Mouse (Mus musculus): ENCODE results near the gene Rlf. TPM values are rescaled to one million over a fixed set of nuclear protein-coding genes. Genes with fewer than 3 reads are reported as not detected.

Gene Rlf
- polyA plus RNA-seq, 2 experiments = 17.7 to 19.5 TPM

DNA sequence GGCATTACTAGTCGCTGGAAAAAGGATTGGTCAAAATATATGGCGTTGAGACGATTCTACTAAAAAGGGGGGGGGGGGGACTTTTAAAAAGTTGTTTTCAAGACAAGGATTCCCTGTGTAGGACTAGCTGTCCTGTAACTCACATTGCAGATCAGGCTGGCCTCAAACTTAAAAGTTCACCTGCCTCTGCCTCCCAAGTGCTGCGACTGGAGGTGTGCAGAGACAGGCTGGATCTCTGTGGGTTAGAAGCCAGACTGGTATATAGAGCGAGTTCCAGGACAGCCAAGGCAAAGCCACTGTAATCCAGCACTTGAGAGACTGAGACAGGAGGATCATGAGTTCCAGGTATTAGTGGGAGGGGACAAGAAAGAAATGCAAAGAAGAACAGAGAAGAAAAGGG, 605 bp upstream of the Rlf start:
- DNase-seq (ENCODE audit: low spot score) = no peak
- ATAC-seq (ENCODE audit: low FRiP score, low read depth) = no peak
- H3K36me3 ChIP-seq (ENCODE audit: control insufficient read depth, insufficient read depth, low read length) = no peaks in the 10 kb centered on the region
- peak overlapping the region; percentile 87 for H3K27ac ChIP-seq (replicated peaks; ENCODE audit: low read depth, low read length)
- peaks cover 13% of the 10 kb centered on the region for H3K4me1 ChIP-seq (ENCODE audit: control insufficient read depth, insufficient read depth, low read length)
- no peak for TF ChIP-seq POLR2A (IDR thresholded peaks at IDR 0.05; ENCODE audit: borderline replicate concordance, extremely low read depth, insufficient read depth, insufficient read length)
- peak overlapping the region; percentile 93 for H3K4me3 ChIP-seq (replicated peaks; ENCODE audit: low read length)
- peak overlapping the region; percentile 98 for H3K9ac ChIP-seq (ENCODE audit: low read depth, low read length, severe bottlenecking)
- H3K4me2 ChIP-seq (replicated peaks; ENCODE audit: low read depth, low read length, severe bottlenecking) = peak overlapping the region; percentile 52
- no peaks in the 10 kb centered on the region for H3K27me3 ChIP-seq (ENCODE audit: control insufficient read depth, insufficient read depth, low read length)
- whole genome bisulfite sequencing = 26% methylated on average over 5 of the region's 5 CpGs
- H3K9me3 ChIP-seq (ENCODE audit: control insufficient read depth, low read length) = no peaks in the 10 kb centered on the region

DNA sequence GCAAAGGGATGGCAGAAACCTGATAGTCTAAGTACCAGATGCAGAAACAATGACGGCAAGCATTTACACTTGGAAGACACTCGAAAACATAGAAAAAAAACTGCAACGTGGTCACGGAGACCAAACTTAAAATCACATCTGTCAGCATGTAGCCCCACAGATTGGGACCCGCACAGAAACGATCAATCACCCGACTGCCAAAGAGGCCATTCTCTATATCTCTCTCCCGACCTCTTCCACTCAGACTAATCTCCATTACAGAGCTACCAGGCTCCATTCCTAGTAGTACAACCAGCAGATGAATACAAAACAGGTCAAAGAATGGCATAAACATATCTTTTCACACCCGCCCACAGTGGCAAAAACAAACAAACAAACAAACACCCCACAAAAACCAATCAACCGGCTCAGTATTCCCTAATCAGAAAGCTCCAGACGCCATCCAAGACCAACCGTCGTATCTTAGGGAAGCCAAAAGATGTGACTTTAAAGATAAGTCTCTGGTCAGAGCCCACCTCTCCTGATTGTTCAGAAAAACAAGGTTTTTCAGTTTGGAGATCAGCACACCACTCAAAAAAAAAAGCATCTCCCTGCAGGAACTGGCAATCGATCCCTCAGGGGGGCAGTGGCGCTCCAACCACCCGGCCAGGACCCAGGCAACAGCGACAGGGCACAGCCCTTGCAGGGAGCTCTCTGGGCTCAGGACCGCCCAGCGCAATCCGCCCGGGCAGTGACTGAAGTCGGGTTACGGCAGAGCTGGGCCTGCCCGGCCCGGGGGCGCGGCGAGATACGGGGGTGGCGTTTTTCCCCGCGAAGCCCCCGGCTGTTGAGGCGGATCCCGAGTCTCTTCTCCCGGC, 720 bp downstream of the Rlf start:
- Histone ChIP-seq H3K4me3 (replicated peaks; ENCODE audit: low read length) (peak overlapping the region; percentile 93), H3K27ac (replicated peaks; ENCODE audit: low read depth, low read length) (peak overlapping the region; percentile 87), H3K4me2 (replicated peaks; ENCODE audit: low read depth, low read length, severe bottlenecking) (peak overlapping the region; percentile 84), H3K9me3 (ENCODE audit: control insufficient read depth, low read length) (no peaks in the 10 kb centered on the region), H3K4me1 (ENCODE audit: control insufficient read depth, insufficient read depth, low read length) (peaks cover 13% of the 10 kb centered on the region), H3K36me3 (ENCODE audit: control insufficient read depth, insufficient read depth, low read length) (no peaks in the 10 kb centered on the region), H3K27me3 (ENCODE audit: control insufficient read depth, insufficient read depth, low read length) (no peaks in the 10 kb centered on the region), H3K9ac (ENCODE audit: low read depth, low read length, severe bottlenecking) (peak overlapping the region; percentile 98)
- peak; percentile 30 for DNase-seq (ENCODE audit: low spot score)
- peak; percentile 80 for ATAC-seq (ENCODE audit: low FRiP score, low read depth)
- 5% methylated on average over 34 of the region's 36 CpGs for WGBS
- TF ChIP-seq POLR2A (IDR thresholded peaks at IDR 0.05; ENCODE audit: borderline replicate concordance, extremely low read depth, insufficient read depth, insufficient read length) = no peak

DNA sequence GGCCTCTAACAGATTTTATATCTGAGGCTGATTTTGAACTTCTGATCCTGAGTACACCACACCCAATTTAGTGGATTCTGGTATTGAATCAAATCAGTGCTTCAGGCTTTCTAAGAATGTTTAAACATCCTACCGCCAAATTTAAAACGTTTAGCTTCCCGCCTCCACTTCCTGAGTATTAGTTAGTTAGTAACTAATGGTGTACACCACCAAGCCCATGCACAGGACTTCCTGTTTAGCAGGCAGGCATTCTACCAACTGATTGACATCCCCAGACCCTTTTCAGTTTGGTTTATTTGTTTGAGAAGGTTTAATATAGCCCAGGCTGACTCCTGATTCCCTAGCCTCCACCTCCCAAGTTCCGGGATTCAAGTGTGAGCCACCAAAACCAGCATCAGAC, 6.0 kb downstream of the Rlf start:
- no peak for TF ChIP-seq POLR2A (IDR thresholded peaks at IDR 0.05; ENCODE audit: borderline replicate concordance, extremely low read depth, insufficient read depth, insufficient read length)
- Histone ChIP-seq H3K4me2 (replicated peaks; ENCODE audit: low read depth, low read length, severe bottlenecking) (no peak overlapping the region), H3K9ac (ENCODE audit: low read depth, low read length, severe bottlenecking) (no peak overlapping the region), H3K4me3 (replicated peaks; ENCODE audit: low read length) (no peak overlapping the region), H3K9me3 (ENCODE audit: control insufficient read depth, low read length) (no peaks in the 10 kb centered on the region), H3K27me3 (ENCODE audit: control insufficient read depth, insufficient read depth, low read length) (no peaks in the 10 kb centered on the region), H3K4me1 (ENCODE audit: control insufficient read depth, insufficient read depth, low read length) (peaks cover 9% of the 10 kb centered on the region), H3K27ac (replicated peaks; ENCODE audit: low read depth, low read length) (no peak overlapping the region), H3K36me3 (ENCODE audit: control insufficient read depth, insufficient read depth, low read length) (no peaks in the 10 kb centered on the region)
- no peak for ATAC-seq (ENCODE audit: low FRiP score, low read depth)
- WGBS = 80% methylated on average over 4 of the region's 4 CpGs
- DNase-seq (ENCODE audit: low spot score) = no peak

DNA sequence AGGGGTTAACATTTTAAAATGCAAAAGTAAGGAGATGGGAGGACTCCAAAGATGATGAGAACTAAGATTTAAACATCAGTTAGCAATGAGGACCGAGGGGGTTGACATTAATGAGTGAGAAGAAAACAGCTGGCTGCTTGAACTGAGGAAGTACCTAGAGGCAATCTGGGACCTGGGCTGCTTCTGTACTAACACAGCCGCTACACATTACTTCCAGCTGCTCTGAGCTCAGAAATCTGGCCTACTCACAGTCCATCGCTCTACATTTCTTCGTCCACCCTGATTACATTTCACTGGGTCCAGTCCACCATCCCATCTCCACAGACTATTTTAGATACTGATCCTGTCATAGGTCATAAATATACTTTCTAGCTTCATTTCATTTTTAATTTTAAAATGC, 17.0 kb downstream of the Rlf start:
- no peak overlapping the region for H3K4me2 ChIP-seq (replicated peaks; ENCODE audit: low read depth, low read length, severe bottlenecking)
- ATAC-seq (ENCODE audit: low FRiP score, low read depth) (no peak), DNase-seq (ENCODE audit: low spot score) (peak; percentile 9)
- H3K4me1 ChIP-seq (ENCODE audit: control insufficient read depth, insufficient read depth, low read length) = no peaks in the 10 kb centered on the region
- WGBS = 52% methylated on average over 4 of the region's 4 CpGs
- H3K4me3 ChIP-seq (replicated peaks; ENCODE audit: low read length) = no peak overlapping the region
- no peaks in the 10 kb centered on the region for H3K9me3 ChIP-seq (ENCODE audit: control insufficient read depth, low read length)
- 0 out of 2 replicates have a peak, but pooled peaks cover 8% of the 10 kb centered on the region for H3K36me3 ChIP-seq (ENCODE audit: control insufficient read depth, insufficient read depth, low read length)
- no peak overlapping the region for H3K27ac ChIP-seq (replicated peaks; ENCODE audit: low read depth, low read length)
- TF ChIP-seq POLR2A (IDR thresholded peaks at IDR 0.05; ENCODE audit: borderline replicate concordance, extremely low read depth, insufficient read depth, insufficient read length) = no peak
- H3K27me3 ChIP-seq (ENCODE audit: control insufficient read depth, insufficient read depth, low read length) = no peaks in the 10 kb centered on the region
- no peak overlapping the region for H3K9ac ChIP-seq (ENCODE audit: low read depth, low read length, severe bottlenecking)

DNA sequence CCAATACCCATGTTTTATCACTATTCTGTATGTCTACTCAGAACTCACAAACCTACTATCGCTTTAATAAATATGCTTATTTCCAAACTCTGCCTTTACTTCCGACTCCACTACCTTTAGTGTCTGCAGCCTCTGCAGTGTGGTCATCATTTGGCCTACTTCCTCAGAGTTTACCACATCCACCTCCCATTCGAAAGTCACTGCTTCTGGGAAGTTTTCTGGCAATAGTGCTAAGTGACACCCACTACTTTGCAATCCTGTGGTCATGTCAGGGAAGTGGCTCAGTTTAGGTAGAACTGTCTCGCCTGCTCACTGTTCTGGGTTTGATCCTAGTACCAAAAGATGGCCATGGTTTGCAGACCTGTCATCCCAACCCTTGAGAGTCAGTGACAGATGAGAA, 17.9 kb downstream of the Rlf start:
- Histone ChIP-seq H3K36me3 (ENCODE audit: control insufficient read depth, insufficient read depth, low read length) (0 out of 2 replicates have a peak, but pooled peaks cover 8% of the 10 kb centered on the region), H3K4me3 (replicated peaks; ENCODE audit: low read length) (no peak overlapping the region), H3K27ac (replicated peaks; ENCODE audit: low read depth, low read length) (no peak overlapping the region), H3K4me2 (replicated peaks; ENCODE audit: low read depth, low read length, severe bottlenecking) (no peak overlapping the region), H3K9ac (ENCODE audit: low read depth, low read length, severe bottlenecking) (no peak overlapping the region), H3K9me3 (ENCODE audit: control insufficient read depth, low read length) (no peaks in the 10 kb centered on the region), H3K4me1 (ENCODE audit: control insufficient read depth, insufficient read depth, low read length) (no peaks in the 10 kb centered on the region), H3K27me3 (ENCODE audit: control insufficient read depth, insufficient read depth, low read length) (no peaks in the 10 kb centered on the region)
- ATAC-seq (ENCODE audit: low FRiP score, low read depth) (no peak), DNase-seq (ENCODE audit: low spot score) (no peak)
- 97% methylated on average over 4 of the region's 4 CpGs for WGBS
- no peak for TF ChIP-seq POLR2A (IDR thresholded peaks at IDR 0.05; ENCODE audit: borderline replicate concordance, extremely low read depth, insufficient read depth, insufficient read length)

All from limb, embryonic 14.5 days (tissue).